Mouse (Mus musculus): Measurements from ENCODE around the gene Gm3336.
A peak's percentile ranks its signal among the peaks of the same experiment; 100 is the strongest.

DNA sequence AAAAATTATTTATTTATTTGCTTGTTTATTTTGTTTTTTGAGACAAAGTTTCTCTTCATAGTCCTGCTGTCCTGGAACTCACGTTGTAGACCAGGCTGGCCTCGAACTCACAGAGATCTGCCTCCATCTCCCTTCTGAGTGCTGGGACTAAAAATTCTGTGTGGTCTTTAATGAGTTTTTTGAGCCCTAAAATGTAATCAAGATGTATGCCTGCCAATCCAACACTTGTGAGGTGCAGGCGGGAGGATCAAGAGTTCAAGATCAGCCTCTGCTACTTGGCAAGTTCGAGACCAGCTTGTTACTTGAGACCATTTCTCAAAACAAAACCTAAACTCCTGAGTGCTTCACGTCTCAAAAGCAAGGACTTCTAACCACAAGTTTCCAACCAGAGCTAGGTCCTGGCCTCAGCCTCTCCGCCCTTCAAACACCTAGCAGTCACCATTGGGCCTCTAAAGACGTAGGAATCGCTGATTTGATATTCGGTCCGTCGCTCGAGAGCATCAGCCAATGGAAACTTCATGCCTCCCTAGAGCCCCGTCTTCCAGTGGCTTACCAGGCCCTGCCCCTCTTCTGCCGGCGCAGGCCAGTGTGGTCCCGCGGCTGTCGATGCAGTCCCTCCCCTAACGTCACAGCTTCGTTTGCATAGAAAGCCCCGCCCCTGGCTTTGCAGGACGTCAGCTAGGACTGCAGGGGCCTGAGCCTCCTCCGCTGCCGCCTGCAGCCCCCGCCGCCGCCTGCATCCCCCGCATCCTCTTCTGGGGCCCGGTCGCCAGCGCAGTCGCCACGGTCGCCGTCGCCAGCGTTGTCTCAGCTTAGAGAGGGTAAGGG lies 35.9 kb downstream of the Gm3336 start, which contains the start of gene Rab3a:
- TF ChIP-seq CTCF (conservative IDR thresholded peaks at IDR 0.05; ENCODE audit: insufficient read depth, insufficient read length, low read depth, low read length): 0 out of 2 replicates have a peak, but pooled peaks have one; percentile 2
- TF ChIP-seq POLR2A (IDR thresholded peaks at IDR 0.05; ENCODE audit: low read depth, low read length): peak; percentile 5
